Comparison of ENCODE assay signal across 16 mouse cellular contexts in the genomic region with DNA sequence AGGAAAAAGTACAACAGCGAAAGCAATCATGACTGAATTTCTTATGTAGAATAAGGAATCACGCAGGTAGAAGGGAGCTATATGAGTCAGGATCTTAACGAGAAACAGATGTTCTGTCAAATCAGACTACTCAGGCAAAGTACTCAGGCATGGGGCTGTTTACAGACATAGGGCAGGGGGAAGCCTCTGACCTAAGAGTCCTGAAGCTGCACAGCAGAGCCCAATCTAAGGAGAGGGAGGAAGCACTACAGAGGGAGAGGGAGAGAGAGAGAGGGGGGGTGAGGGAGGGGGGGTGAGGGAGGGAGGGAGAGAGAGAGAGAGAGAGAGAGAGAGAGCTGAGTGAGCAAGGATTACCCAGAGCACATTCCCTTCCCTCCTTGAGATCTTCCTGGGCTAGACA. TPM values are rescaled to one million over a fixed set of nuclear protein-coding genes. Genes with fewer than 3 reads are reported as not detected.
DNase-seq lines count a peak whose midpoint lies in the region; ATAC-seq lines count a peak whose summit lies in the region.
"Had no signal": no experiment of that assay in that cellular context is flagged by ENCODE, and none has a peak within 500 bp of the region (broad histone marks: within the 10 kb centered on the region; RNA-seq: fewer than 3 reads in every experiment).

No protein-coding gene starts in this region.

- no peaks in the 10 kb centered on the region for H3K27me3 ChIP-seq in forebrain, embryonic 10.5 days (ENCODE audit: poor library complexity, severe bottlenecking)
- H3K27me3 ChIP-seq in forebrain, embryonic 12.5 days = no peaks in the 10 kb centered on the region
- no peaks in the 10 kb centered on the region for H3K27me3 ChIP-seq in midbrain, embryonic 11.5 days (ENCODE audit: control insufficient read depth, insufficient read depth, low read length)
- H3K27me3 ChIP-seq in midbrain, embryonic 14.5 days (ENCODE audit: control insufficient read depth, insufficient read depth, low read length) = no peaks in the 10 kb centered on the region
- H3K27me3 ChIP-seq in embryonic facial prominence, embryonic 14.5 days (replicated peaks; ENCODE audit: control insufficient read depth, insufficient read depth, low read length) = no peaks in the 10 kb centered on the region
- H3K27me3 ChIP-seq: lung, embryonic 15.5 days; megakaryocyte, embryonic 14.5 days had no signal

- DNase-seq in forebrain, embryonic 10.5 days (ENCODE audit: extremely low spot score, low spot score) = peak; percentile 25
- DNase-seq in midbrain, embryonic 11.5 days (ENCODE audit: low spot score, missing footprints) = no peak
- no peak for DNase-seq in midbrain, embryonic 14.5 days
- peak; percentile 72 for DNase-seq in embryonic facial prominence, embryonic 14.5 days (ENCODE audit: low spot score)
- peak; percentile 27 for DNase-seq in retina, embryonic 14.5 days (ENCODE audit: low spot score)
- DNase-seq in cerebellum, postnatal 25 days = no peak
- no peak for DNase-seq in frontal cortex, postnatal 14 days (ENCODE audit: low spot score in 2 of 2)
- DNase-seq: adrenal gland, adult 8-10 months; gastrocnemius, postnatal 36 days; kidney, postnatal 25 days; left cerebral cortex, postnatal 4 days had no signal

- no peak overlapping the region for H3K4me2 ChIP-seq in forebrain, embryonic 12.5 days
- H3K4me2 ChIP-seq in midbrain, embryonic 11.5 days = no peak overlapping the region
- no peak overlapping the region for H3K4me2 ChIP-seq in midbrain, embryonic 14.5 days (ENCODE audit: low read length)
- H3K4me2 ChIP-seq in embryonic facial prominence, embryonic 14.5 days (ENCODE audit: low read depth, low read length) = no peak overlapping the region
- H3K4me2 ChIP-seq: lung, embryonic 15.5 days had no signal

- no peak overlapping the region for H3K9ac ChIP-seq in forebrain, embryonic 12.5 days
- no peak overlapping the region for H3K9ac ChIP-seq in midbrain, embryonic 11.5 days (ENCODE audit: low read length)
- H3K9ac ChIP-seq in midbrain, embryonic 14.5 days (replicated peaks; ENCODE audit: low read length) = no peak overlapping the region
- no peak overlapping the region for H3K9ac ChIP-seq in embryonic facial prominence, embryonic 14.5 days (ENCODE audit: low read depth, low read length)
- H3K9ac ChIP-seq: lung, embryonic 15.5 days had no signal

- peaks cover 19% of the 10 kb centered on the region for H3K4me1 ChIP-seq in forebrain, embryonic 10.5 days
- H3K4me1 ChIP-seq in forebrain, embryonic 12.5 days = 0 out of 2 replicates have a peak, but pooled peaks cover 4% of the 10 kb centered on the region
- no peaks in the 10 kb centered on the region for H3K4me1 ChIP-seq in midbrain, embryonic 11.5 days (ENCODE audit: control insufficient read depth, insufficient read depth, low read length)
- H3K4me1 ChIP-seq in midbrain, embryonic 14.5 days (ENCODE audit: control insufficient read depth, insufficient read depth, low read length) = no peaks in the 10 kb centered on the region
- no peaks in the 10 kb centered on the region for H3K4me1 ChIP-seq in embryonic facial prominence, embryonic 14.5 days (ENCODE audit: control insufficient read depth, insufficient read depth, low read length)
- H3K4me1 ChIP-seq: lung, embryonic 15.5 days; megakaryocyte, embryonic 14.5 days had no signal

- H3K36me3 ChIP-seq in forebrain, embryonic 10.5 days (replicated peaks) = no peaks in the 10 kb centered on the region
- H3K36me3 ChIP-seq in forebrain, embryonic 12.5 days (replicated peaks) = no peaks in the 10 kb centered on the region
- no peaks in the 10 kb centered on the region for H3K36me3 ChIP-seq in midbrain, embryonic 11.5 days (ENCODE audit: control insufficient read depth, insufficient read depth, low read length)
- no peaks in the 10 kb centered on the region for H3K36me3 ChIP-seq in midbrain, embryonic 14.5 days (ENCODE audit: control insufficient read depth, insufficient read depth, low read length)
- H3K36me3 ChIP-seq in embryonic facial prominence, embryonic 14.5 days (ENCODE audit: control insufficient read depth, insufficient read depth, low read length) = no peaks in the 10 kb centered on the region
- H3K36me3 ChIP-seq: lung, embryonic 15.5 days had no signal

- H3K27ac ChIP-seq in forebrain, embryonic 10.5 days = no peak overlapping the region
- no peak overlapping the region for H3K27ac ChIP-seq in forebrain, embryonic 12.5 days
- no peak overlapping the region for H3K27ac ChIP-seq in midbrain, embryonic 11.5 days (ENCODE audit: low read depth, low read length)
- no peak overlapping the region for H3K27ac ChIP-seq in midbrain, embryonic 14.5 days (replicated peaks; ENCODE audit: low read depth, low read length)
- no peak overlapping the region for H3K27ac ChIP-seq in embryonic facial prominence, embryonic 14.5 days (replicated peaks; ENCODE audit: low read depth, low read length)
- H3K27ac ChIP-seq: hindbrain, postnatal 0 days; lung, embryonic 15.5 days had no signal

- 42% methylated on average over 3 of the region's 3 CpGs for whole genome bisulfite sequencing in forebrain, embryonic 10.5 days
- WGBS in forebrain, embryonic 12.5 days = 49% methylated on average over 3 of the region's 3 CpGs
- 56% methylated on average over 3 of the region's 3 CpGs for WGBS in midbrain, embryonic 11.5 days
- WGBS in midbrain, embryonic 14.5 days = 60% methylated on average over 3 of the region's 3 CpGs
- 14% methylated on average over 3 of the region's 3 CpGs for WGBS in embryonic facial prominence, embryonic 14.5 days

- H3K4me3 ChIP-seq in forebrain, embryonic 10.5 days = no peak overlapping the region
- H3K4me3 ChIP-seq in forebrain, embryonic 12.5 days (replicated peaks) = no peak overlapping the region
- no peak overlapping the region for H3K4me3 ChIP-seq in midbrain, embryonic 11.5 days (ENCODE audit: low read depth, low read length)
- H3K4me3 ChIP-seq in midbrain, embryonic 14.5 days (replicated peaks; ENCODE audit: low read depth, low read length) = no peak overlapping the region
- H3K4me3 ChIP-seq in embryonic facial prominence, embryonic 14.5 days (ENCODE audit: low read depth, low read length) = no peak overlapping the region
- H3K4me3 ChIP-seq: lung, embryonic 15.5 days; megakaryocyte, embryonic 14.5 days had no signal

- H3K9me3 ChIP-seq in forebrain, embryonic 10.5 days = no peaks in the 10 kb centered on the region
- no peaks in the 10 kb centered on the region for H3K9me3 ChIP-seq in forebrain, embryonic 12.5 days
- H3K9me3 ChIP-seq in midbrain, embryonic 11.5 days (ENCODE audit: control insufficient read depth, low read length) = no peaks in the 10 kb centered on the region
- H3K9me3 ChIP-seq in midbrain, embryonic 14.5 days (ENCODE audit: control insufficient read depth, low read length) = no peaks in the 10 kb centered on the region
- no peaks in the 10 kb centered on the region for H3K9me3 ChIP-seq in embryonic facial prominence, embryonic 14.5 days (ENCODE audit: control insufficient read depth, low read length)
- H3K9me3 ChIP-seq: lung, embryonic 15.5 days; megakaryocyte, embryonic 14.5 days had no signal

- no peak for ATAC-seq in forebrain, embryonic 12.5 days (ENCODE audit: low FRiP score)
- ATAC-seq in midbrain, embryonic 11.5 days (ENCODE audit: low FRiP score) = peak; percentile 44; the same call in 1 of the 2 replicates
- no peak for ATAC-seq in midbrain, embryonic 14.5 days (ENCODE audit: low FRiP score, low TSS enrichment)
- ATAC-seq in embryonic facial prominence, embryonic 14.5 days (ENCODE audit: low read depth) = peak; percentile 80
- ATAC-seq: forebrain, embryonic 14.5 days; hindbrain, postnatal 0 days had no signal

RNA-seq across cellular contexts. Expression of a gene that starts 29.0 kb away (rescaled TPM):
- 41.8 and 47.9 TPM in 2 replicates for polyA plus RNA-seq in forebrain, embryonic 10.5 days (2016; fragmentation: Nextera tagmentation; extraction: Ambion mirVana)
- 42.9 and 53.9 TPM in 2 replicates for polyA plus RNA-seq in forebrain, embryonic 12.5 days (2016; fragmentation: Nextera tagmentation; extraction: Ambion mirVana)
- 74.3 and 85.8 TPM in 2 replicates for polyA plus RNA-seq in midbrain, embryonic 11.5 days (2014; fragmentation: Nextera tagmentation; extraction: Ambion mirVana)
- 48.2 and 68.0 TPM in 2 replicates for polyA plus RNA-seq in midbrain, embryonic 14.5 days (2014; fragmentation: Nextera tagmentation; extraction: Ambion mirVana)
- 30.9 and 35.9 TPM in 2 replicates for polyA plus RNA-seq in embryonic facial prominence, embryonic 14.5 days (2014; fragmentation: Nextera tagmentation; extraction: Ambion mirVana)

Comparison
In these comparisons a context has a peak if more than half of its experiments do, and no peak if none do; other contexts are left out.
1. ATAC-seq: peak in midbrain, embryonic 11.5 days (single experiment) and embryonic facial prominence, embryonic 14.5 days (single experiment); none in forebrain, embryonic 12.5 days (single experiment) and midbrain, embryonic 14.5 days (single experiment).
2. DNase-seq: peak in forebrain, embryonic 10.5 days (single experiment), embryonic facial prominence, embryonic 14.5 days (single experiment) and retina, embryonic 14.5 days (single experiment); none in midbrain, embryonic 11.5 days (single experiment), midbrain, embryonic 14.5 days (single experiment), cerebellum, postnatal 25 days (0 of 2) and frontal cortex, postnatal 14 days (0 of 2).